Mouse (Mus musculus): Measurements from ENCODE around the gene Vpreb3. TPM values are rescaled to one million over a fixed set of nuclear protein-coding genes. Genes with fewer than 3 reads are reported as not detected.

Gene Vpreb3
- polyA plus RNA-seq (2012; rRNA removed): 1.2 and 2.3 TPM in 2 replicates

DNA sequence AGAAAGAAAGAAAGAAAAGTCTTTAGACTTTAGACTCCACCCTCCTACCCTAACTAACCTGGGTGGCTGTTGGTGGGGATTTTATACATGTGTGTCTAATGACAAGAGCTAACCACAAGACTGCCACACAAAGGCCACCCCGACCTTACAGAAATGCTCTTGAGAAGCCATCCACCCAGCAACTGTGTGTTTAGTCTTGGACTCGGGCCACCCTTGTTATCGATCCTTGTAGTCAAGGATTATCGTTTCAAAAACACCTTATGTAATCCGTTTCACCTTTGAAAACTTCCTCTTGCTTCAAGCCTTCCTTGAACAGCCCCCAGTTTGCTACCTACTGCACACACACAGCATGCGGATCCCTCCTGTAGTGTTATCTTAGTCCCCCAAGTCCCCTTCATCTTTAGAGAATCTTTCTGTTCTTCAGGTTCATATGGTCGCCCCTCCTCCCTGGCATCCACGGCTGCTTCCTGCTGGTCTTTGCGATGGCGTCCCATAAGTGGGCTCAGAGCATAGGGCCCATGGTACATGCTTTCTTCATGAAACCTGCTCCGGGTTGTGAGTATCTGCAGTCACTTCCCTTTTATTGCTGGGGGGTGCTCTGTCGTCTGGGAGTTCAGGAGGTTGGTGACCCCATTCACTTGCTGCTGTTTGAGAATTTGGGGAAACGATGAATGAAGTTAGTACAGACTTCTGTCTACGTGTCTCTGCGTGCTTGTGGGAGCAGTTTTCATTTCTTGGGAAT is at the start of gene Vpreb3:
TSS of gene Vpreb3 (plus strand) at position 322 of the 742 bp plus-strand sequence.
- Histone ChIP-seq H3K27ac (ENCODE audit: control insufficient read depth, insufficient read depth, low read depth, low read length) (peak within 1 kb of the TSS; percentile 24), H3K36me3 (ENCODE audit: control insufficient read depth, insufficient read depth, low read length) (no peaks in the 10 kb centered on the region), H3K27me3 (ENCODE audit: control insufficient read depth, insufficient read depth, low read length) (no peaks in the 10 kb centered on the region), H3K4me1 (ENCODE audit: control insufficient read depth, insufficient read depth, low read length) (no peaks in the 10 kb centered on the region), H3K4me3 (ENCODE audit: control insufficient read depth, low read depth, low read length) (no peak within 1 kb of the TSS)
- no peak for TF ChIP-seq POLR2A (IDR thresholded peaks at IDR 0.05; ENCODE audit: control insufficient read depth, low read depth, low read length)
- TF ChIP-seq CTCF (IDR thresholded peaks at IDR 0.05; ENCODE audit: control insufficient read depth, insufficient read depth, insufficient replicate concordance, low read depth, low read length): no peak

DNA sequence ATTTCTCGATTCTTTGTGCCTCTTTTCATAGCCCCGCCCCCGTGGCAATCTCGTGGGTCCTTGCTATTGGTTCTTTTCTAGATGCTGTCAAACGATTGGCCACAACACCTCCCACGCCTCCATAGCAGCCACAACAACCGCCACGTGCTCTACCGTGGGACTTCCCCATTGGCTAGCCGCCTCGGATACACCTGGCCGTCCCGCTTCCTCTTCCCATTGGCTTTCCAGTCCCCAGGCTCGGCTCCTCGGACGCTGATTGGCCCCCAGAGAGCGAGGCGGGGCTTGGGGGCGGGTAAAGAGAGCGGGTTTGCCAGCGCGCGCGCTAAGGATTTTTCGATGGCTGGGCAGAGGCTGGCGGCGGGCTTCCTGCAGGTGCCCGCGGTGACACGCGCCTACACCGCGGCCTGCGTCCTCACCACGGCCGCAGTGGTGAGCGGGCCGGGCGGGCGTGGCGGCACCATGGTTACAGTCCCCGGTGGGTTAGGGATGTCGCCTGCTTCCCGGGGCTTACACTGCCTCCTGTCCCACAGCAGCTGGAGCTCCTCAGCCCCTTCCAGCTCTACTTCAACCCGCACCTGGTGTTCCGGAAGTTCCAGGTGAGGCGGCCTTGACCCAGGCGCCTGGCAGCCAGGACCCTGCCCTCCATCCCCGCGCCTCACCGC is 49.6 kb upstream of the Vpreb3 start, which contains the start of gene Derl3:
TSS of gene Derl3 (plus strand) at position 325 of the 662 bp plus-strand sequence.
- TF ChIP-seq POLR2A (IDR thresholded peaks at IDR 0.05; ENCODE audit: control insufficient read depth, low read depth, low read length): peak; percentile 48; the same call in 1 of the 2 replicates
- TF ChIP-seq CTCF (IDR thresholded peaks at IDR 0.05; ENCODE audit: control insufficient read depth, insufficient read depth, insufficient replicate concordance, low read depth, low read length): no peak
- Histone ChIP-seq H3K27ac (ENCODE audit: control insufficient read depth, insufficient read depth, low read depth, low read length) (peak within 1 kb of the TSS; percentile 75), H3K36me3 (ENCODE audit: control insufficient read depth, insufficient read depth, low read length) (no peaks in the 10 kb centered on the region), H3K27me3 (ENCODE audit: control insufficient read depth, insufficient read depth, low read length) (no peaks in the 10 kb centered on the region), H3K4me1 (ENCODE audit: control insufficient read depth, insufficient read depth, low read length) (peaks cover 9% of the 10 kb centered on the region), H3K4me3 (ENCODE audit: control insufficient read depth, low read depth, low read length) (peak within 1 kb of the TSS; percentile 90)

DNA sequence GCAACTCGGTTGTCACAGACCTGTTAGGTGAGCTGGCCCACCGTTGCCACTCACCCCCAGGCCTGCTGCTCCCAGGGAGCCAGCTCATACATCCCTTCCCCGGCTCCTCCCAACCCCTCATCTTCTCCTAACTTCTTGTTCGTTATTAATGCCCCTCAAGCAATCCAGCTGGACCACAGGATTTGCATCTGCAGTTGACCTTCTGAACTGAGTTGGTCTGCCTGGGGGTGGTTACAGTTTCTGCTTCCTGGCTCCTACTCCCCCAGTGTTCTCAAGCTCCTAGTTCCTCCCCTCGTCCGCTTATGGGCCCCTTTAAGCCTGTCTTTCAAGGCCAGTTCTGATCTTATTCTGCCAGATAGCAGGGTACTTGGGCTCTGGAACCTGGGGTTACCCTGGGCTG is 48.3 kb upstream of the Vpreb3 start:
- no peaks in the 10 kb centered on the region for H3K36me3 ChIP-seq (ENCODE audit: control insufficient read depth, insufficient read depth, low read length)
- H3K27me3 ChIP-seq (ENCODE audit: control insufficient read depth, insufficient read depth, low read length): no peaks in the 10 kb centered on the region
- H3K4me1 ChIP-seq (ENCODE audit: control insufficient read depth, insufficient read depth, low read length): peaks cover 18% of the 10 kb centered on the region
- no peak for TF ChIP-seq POLR2A (IDR thresholded peaks at IDR 0.05; ENCODE audit: control insufficient read depth, low read depth, low read length)
- no peak for TF ChIP-seq CTCF (IDR thresholded peaks at IDR 0.05; ENCODE audit: control insufficient read depth, insufficient read depth, insufficient replicate concordance, low read depth, low read length)
- H3K4me3 ChIP-seq (ENCODE audit: control insufficient read depth, low read depth, low read length): peak overlapping the region; percentile 90
- H3K27ac ChIP-seq (ENCODE audit: control insufficient read depth, insufficient read depth, low read depth, low read length): peak overlapping the region; percentile 52

DNA sequence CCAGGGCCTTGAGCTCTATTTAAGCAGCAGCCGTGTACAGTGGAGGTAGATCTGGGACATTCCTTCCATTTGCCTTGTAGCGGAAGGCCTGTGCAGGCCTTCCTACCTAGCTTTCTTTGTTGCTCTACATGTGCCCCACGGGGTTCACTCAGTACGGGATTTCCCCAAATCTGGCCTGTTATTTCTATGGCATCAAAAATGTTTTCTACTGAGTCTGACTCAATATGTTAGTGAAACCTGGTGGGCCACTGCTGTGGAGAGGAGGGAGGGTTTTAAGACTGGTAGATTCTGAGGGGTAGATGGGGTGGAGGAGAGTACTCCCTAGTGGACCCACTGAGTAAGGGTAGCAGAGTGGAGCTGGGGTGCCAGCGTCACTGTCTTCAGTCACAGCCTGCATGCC is 47.1 kb upstream of the Vpreb3 start:
- no peak overlapping the region for H3K27ac ChIP-seq (ENCODE audit: control insufficient read depth, insufficient read depth, low read depth, low read length)
- no peaks in the 10 kb centered on the region for H3K27me3 ChIP-seq (ENCODE audit: control insufficient read depth, insufficient read depth, low read length)
- peaks cover 18% of the 10 kb centered on the region for H3K4me1 ChIP-seq (ENCODE audit: control insufficient read depth, insufficient read depth, low read length)
- TF ChIP-seq POLR2A (IDR thresholded peaks at IDR 0.05; ENCODE audit: control insufficient read depth, low read depth, low read length) (no peak), CTCF (IDR thresholded peaks at IDR 0.05; ENCODE audit: control insufficient read depth, insufficient read depth, insufficient replicate concordance, low read depth, low read length) (no peak)
- H3K4me3 ChIP-seq (ENCODE audit: control insufficient read depth, low read depth, low read length): no peak overlapping the region
- H3K36me3 ChIP-seq (ENCODE audit: control insufficient read depth, insufficient read depth, low read length): no peaks in the 10 kb centered on the region

DNA sequence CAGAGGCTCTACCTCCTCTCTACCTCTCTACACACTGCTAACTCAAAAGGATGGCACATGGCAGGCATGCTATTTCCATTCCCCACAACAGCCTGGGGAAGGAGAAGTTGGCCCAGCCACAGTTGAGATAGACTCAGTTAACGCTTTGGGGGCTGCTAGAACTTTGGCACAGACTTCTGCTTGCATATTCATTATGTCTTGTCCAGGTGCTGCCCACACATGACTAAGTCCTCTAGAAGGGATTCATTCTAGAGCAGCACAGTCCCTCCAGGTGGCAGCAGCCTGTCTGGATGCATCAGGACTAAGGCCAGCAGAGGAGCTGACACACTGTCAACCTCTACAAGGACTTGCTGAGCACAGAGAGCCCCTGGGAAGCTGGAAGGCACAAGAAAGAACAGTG is 46.6 kb upstream of the Vpreb3 start:
- Histone ChIP-seq H3K27me3 (ENCODE audit: control insufficient read depth, insufficient read depth, low read length) (no peaks in the 10 kb centered on the region), H3K36me3 (ENCODE audit: control insufficient read depth, insufficient read depth, low read length) (no peaks in the 10 kb centered on the region), H3K27ac (ENCODE audit: control insufficient read depth, insufficient read depth, low read depth, low read length) (no peak overlapping the region), H3K4me1 (ENCODE audit: control insufficient read depth, insufficient read depth, low read length) (peaks cover 18% of the 10 kb centered on the region), H3K4me3 (ENCODE audit: control insufficient read depth, low read depth, low read length) (no peak overlapping the region)
- TF ChIP-seq CTCF (IDR thresholded peaks at IDR 0.05; ENCODE audit: control insufficient read depth, insufficient read depth, insufficient replicate concordance, low read depth, low read length): no peak
- TF ChIP-seq POLR2A (IDR thresholded peaks at IDR 0.05; ENCODE audit: control insufficient read depth, low read depth, low read length): no peak

DNA sequence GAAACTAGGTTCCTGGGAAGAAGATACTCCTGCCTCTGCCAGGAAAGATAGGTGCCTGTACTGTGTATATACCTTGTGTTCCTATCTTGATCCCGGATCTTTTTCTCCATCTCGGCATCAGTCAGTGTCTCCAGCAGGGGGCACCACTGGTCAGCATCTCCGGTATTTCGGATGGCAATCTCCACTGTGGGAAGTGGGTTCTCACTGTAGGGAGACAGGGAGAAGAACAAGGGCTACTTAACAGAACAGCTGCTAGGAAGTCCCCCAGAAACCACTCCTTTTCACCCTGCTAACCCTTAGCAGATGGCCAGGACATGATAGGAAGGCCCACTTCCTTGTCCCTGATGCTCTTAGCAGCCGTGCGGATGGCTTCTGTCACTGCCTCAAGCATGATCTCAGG is 45.5 kb upstream of the Vpreb3 start:
- H3K36me3 ChIP-seq (ENCODE audit: control insufficient read depth, insufficient read depth, low read length): no peaks in the 10 kb centered on the region
- H3K4me3 ChIP-seq (ENCODE audit: control insufficient read depth, low read depth, low read length): no peak overlapping the region
- no peak overlapping the region for H3K27ac ChIP-seq (ENCODE audit: control insufficient read depth, insufficient read depth, low read depth, low read length)
- peak; percentile 39; the same call in 1 of the 2 replicates for TF ChIP-seq CTCF (IDR thresholded peaks at IDR 0.05; ENCODE audit: control insufficient read depth, insufficient read depth, insufficient replicate concordance, low read depth, low read length)
- no peak for TF ChIP-seq POLR2A (IDR thresholded peaks at IDR 0.05; ENCODE audit: control insufficient read depth, low read depth, low read length)
- no peaks in the 10 kb centered on the region for H3K27me3 ChIP-seq (ENCODE audit: control insufficient read depth, insufficient read depth, low read length)
- peaks cover 18% of the 10 kb centered on the region for H3K4me1 ChIP-seq (ENCODE audit: control insufficient read depth, insufficient read depth, low read length)

DNA sequence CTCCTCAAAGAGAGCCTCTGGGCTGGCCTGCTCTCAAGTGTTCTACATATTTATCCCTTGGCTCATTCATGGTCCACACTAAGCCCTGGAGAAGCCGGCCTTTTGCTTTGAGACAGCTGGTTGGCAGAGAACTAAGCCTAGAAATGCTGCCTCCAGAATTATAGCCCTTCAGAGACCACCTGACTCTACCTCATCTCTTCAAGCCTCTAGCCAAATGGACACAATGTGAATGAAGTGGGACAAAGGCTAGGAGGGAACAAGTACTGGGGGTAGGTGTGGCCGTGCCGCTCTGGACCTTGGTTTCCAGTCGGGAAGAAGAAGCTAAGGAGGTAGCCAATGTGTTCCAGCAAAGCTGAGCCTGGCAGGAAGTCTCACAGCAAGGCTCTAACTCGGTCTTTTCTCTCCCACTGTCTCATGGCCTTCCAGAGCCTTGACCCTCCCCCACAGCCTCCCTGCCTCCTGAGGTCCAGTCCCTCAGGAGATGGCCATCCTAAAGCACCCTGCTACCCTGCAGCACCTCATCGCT is 44.8 kb upstream of the Vpreb3 start:
- Histone ChIP-seq H3K36me3 (ENCODE audit: control insufficient read depth, insufficient read depth, low read length) (no peaks in the 10 kb centered on the region), H3K4me3 (ENCODE audit: control insufficient read depth, low read depth, low read length) (no peak overlapping the region), H3K4me1 (ENCODE audit: control insufficient read depth, insufficient read depth, low read length) (peaks cover 18% of the 10 kb centered on the region), H3K27ac (ENCODE audit: control insufficient read depth, insufficient read depth, low read depth, low read length) (peak overlapping the region; percentile 35; the same call in 1 of the 2 replicates), H3K27me3 (ENCODE audit: control insufficient read depth, insufficient read depth, low read length) (no peaks in the 10 kb centered on the region)
- TF ChIP-seq CTCF (IDR thresholded peaks at IDR 0.05; ENCODE audit: control insufficient read depth, insufficient read depth, insufficient replicate concordance, low read depth, low read length): no peak
- no peak for TF ChIP-seq POLR2A (IDR thresholded peaks at IDR 0.05; ENCODE audit: control insufficient read depth, low read depth, low read length)

Measured in testis, adult 2 months (tissue).